Mouse (Mus musculus): ENCODE measurements around the gene Cdh13. TPM values are rescaled to one million over a fixed set of nuclear protein-coding genes. Genes with fewer than 3 reads are reported as not detected.

Cdh13 gene
- polyA plus RNA-seq, 1 experiment from 2014 or later: 3.0 TPM

DNA sequence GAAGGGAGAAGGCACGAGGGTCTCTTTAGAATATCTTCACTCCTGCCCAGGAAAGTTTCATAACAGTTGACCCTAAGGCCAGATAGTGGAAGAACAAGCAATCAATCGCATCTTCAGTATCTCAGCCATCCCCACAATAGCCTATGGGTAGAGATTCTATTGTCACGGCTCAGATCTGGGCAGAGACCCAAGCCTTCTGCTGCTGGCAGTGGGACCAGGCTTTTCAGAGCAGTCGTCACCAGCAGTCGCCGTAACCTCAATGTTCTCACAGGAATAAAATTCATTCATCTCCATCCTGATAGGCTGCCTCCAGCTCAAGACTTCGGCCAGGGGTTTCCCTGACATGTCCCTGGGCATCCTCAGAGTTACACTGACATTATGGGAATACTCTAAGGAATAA, 751.6 kb downstream of the Cdh13 start:
- no peak for DNase-seq (ENCODE audit: low spot score)

DNA sequence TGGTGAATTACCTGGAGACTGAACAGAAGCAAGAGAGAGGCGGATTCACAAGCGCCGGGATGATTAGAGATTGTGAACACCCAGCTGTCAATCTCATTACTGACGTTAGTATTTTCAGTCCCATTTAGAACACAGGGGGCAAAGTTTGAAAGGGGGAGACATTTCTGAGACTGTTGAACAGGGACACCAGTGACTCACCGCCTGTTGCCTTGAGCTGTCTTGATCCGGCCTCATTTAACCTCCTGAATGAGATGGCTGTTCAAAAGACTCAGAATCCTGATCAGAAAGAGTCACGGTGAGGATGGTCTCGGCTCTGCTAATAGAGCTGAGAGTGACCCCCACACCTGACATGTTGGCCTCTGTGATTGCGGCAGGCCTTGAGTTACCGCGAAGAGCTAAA, 754.0 kb downstream of the Cdh13 start:
- no peak for DNase-seq (ENCODE audit: low spot score)

DNA sequence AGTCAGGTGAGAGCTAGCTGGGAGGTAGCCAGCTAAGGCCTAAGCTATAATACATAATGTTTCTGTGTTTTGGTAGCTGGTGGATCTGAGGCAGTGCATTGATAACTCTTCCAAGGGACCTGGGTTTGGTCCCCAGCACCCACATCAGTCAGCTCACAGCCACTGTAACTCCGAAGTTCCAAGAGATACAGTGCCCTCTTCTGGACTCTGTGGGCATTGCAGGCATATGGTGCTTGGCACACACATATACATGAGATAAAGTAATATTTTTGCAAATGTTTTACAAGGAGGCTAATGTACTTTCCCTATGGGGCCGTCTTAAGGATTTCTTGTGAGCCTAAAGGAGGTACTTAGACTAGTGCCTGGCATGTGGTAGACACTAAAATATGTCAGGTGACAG, 755.8 kb downstream of the Cdh13 start:
- DNase-seq (ENCODE audit: low spot score): no peak

DNA sequence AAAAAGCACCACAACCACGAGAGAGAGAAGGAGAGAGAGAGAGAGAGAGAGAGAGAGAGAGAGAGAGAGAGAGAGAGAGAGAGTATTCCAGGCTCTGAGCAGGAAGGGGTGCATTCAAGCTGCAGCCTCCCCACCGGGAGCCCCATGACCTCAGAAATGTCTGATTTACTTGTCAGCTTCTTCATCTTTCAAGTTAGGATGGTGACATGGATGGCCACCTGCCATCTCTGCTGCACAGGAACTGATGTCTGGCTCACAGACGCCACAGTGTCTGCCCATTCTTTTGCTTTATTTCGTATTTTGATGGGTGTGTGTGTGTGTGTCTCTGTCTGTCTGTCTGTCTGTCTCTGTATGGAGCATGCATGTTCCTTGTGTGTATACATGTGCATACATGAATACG, 774.3 kb downstream of the Cdh13 start:
- no peak for DNase-seq (ENCODE audit: low spot score)

DNA sequence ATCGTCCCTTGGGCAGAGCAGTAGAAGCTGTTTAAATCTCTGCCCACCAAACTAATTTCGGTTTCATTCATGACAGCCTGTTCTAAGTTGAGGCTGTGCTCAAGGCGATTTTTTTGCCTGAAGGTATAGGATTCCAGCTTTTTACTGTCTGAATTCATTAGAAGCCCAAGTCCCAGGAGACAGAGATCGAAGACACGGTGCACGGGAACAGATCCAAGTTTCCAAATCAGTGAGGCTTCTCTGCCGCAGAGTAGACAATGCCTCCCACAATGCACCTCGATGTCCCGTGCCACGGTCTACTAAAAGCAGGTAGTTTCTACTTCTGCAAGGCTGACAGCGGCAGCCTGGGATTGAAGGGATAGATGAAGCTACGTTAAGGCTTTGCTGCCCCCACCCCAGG, 778.1 kb downstream of the Cdh13 start:
- DNase-seq (ENCODE audit: low spot score): no peak

- peak; percentile 43 for DNase-seq (ENCODE audit: low spot score)
Observed at GRCm38 (mm10) chr8:119064523-119064922, 781.0 kb downstream of the Cdh13 start.

DNA sequence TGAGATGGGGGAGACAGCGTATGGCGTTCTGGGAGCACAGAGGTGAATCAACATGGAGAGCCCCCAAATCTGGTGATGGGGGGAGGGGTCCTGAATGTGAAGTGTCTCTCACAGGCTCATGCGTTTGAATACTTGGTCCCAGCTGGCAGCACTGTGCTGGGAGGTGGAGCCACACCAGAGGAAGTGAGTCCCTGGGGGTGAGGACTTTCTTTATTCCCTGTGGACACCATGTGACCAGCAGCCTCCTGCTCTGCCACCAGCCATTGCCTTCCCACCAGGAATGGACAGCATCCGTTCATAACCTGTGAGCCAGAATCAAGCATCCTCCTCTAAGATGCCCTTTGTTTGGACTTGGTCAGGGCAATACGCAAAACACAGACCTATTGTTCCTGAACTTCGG, 788.8 kb downstream of the Cdh13 start:
- DNase-seq (ENCODE audit: low spot score): no peak

DNA sequence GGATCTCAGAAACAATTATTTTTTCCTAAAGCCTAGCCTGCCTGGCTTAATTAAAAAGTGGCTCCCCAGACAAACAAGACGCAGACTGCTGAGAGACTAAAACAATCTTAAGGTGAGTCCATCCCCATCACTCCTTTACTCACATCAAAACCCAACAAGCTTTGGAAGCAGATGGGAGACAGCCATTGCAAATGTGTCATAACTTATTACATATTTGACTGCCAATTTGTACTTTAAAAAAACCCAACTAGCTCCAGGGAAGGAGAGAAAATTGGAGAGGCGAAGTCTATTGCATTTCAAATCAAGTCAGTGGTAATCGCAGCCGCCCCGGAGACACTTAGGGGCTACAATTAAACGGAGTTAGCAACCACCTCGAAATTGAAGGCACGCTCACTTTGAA, 801.5 kb downstream of the Cdh13 start:
- DNase-seq (ENCODE audit: low spot score): no peak

- DNase-seq (ENCODE audit: low spot score): no peak
Observed at GRCm38 (mm10) chr8:119098261-119098660, 814.7 kb downstream of the Cdh13 start.

GRCm38 (mm10) chr8:119102871-119103270, 819.3 kb downstream of the Cdh13 start:
- no peak for DNase-seq (ENCODE audit: low spot score)

GRCm38 (mm10) chr8:119109655-119110054, 826.1 kb downstream of the Cdh13 start:
- DNase-seq (ENCODE audit: low spot score): no peak

GRCm38 (mm10) chr8:119112861-119113260, 829.3 kb downstream of the Cdh13 start:
- no peak for DNase-seq (ENCODE audit: low spot score)

GRCm38 (mm10) chr8:119121236-119121635, 837.7 kb downstream of the Cdh13 start:
- no peak for DNase-seq (ENCODE audit: low spot score)

DNA sequence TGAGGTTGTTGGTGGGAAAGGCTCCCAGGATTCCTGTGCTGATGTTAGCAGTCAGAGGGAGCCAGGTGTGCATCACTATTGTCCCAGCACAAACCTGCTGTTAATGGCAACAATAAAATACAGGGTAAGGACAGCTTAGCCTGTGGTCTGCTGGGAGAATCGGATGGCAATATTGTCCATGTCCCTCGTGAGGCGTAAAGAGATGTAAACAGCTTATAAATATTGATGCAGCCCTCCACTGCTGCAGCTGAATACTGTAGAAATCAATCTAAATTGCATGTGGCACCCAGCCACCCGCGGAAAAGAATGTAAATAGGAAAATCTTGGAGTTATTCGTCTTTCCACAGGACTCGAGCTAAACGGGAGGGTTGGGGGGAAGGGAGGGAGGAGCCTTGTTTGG, 844.3 kb downstream of the Cdh13 start:
- DNase-seq (ENCODE audit: low spot score): no peak

GRCm38 (mm10) chr8:119128266-119128665, 844.7 kb downstream of the Cdh13 start:
- no peak for DNase-seq (ENCODE audit: low spot score)

DNA sequence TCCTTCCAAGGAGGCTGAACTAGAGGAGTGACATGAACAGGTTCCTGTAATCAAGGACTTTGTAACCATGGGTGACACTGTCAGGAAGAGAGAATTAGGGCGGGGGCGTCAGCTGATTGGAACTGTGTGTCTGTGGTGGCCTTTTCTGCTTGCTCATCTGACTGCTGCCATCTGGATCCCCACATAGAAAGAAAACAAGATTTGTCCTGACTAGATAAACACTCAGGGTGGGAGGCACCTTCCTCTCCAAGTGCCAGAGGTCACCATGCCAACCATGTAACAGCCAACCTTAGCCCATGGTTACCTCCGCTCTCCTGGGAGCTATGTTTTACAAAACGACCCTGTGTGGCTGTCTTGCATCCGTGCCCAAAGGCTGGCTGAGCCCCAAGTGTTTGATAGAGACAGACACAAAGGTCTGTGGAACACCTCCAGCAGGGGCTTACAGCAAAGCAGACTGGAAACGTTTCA, 873.0 kb downstream of the Cdh13 start:
- no peak for DNase-seq (ENCODE audit: low spot score)

DNA sequence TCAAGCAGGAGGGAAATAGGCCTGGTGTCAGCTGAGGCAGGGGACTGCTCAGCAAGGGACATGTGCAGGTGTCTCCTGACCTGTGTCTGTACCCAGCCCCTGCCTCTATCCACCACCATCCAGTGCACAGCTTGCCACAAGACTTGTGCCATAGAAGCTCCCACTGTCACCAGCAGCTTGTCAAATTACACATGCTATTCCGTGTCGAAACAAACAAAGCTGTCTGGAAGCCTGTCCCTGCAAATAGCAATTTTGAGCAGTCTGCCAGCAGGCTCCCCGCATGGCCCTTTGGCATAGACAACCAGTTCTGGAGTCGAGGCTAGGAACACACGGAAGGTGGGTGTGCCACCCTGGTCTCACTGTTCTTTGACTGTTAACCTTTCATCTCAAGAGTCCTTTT, 875.1 kb downstream of the Cdh13 start:
- no peak for DNase-seq (ENCODE audit: low spot score)

DNA sequence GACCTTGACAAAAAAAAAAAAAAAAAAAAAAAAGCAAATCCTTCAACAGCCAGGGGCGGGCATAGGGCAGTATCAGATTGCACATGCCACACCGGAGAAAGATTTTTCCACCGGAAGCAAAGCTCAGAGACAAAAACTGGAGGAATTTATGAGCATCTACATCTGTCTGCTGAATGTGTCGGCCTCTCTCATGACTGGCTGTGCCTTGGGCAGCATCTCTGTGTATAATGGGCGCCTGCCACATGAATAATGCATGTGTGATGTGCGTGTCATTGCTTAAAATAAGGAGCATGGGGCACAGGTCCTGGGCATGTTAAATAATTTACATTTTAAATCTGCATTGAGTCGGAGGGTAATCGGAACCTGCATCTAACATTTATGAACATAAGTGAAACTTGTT, 876.3 kb downstream of the Cdh13 start:
- DNase-seq (ENCODE audit: low spot score): no peak

DNA sequence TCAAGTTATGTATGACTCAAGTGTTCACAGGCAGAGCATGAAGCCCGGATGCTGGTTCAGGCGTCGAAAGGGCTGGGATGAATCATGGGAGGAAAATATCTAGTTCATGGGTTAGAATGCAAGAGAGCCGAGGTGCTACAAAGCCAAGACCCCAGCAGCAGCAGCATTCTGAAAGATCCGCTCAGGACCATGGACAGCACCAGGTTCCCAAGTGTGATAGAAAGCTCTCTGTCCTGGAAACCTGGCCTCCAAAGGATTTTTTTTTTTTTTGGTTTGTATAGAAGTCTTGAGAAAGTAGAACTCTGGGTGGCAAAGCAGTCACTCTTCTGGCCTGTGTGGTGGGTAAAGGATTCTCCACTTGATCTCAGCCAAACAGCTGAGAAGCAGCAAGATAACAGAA, 880.5 kb downstream of the Cdh13 start:
- DNase-seq (ENCODE audit: low spot score): no peak

GRCm38 (mm10) chr8:119177226-119177935, 893.8 kb downstream of the Cdh13 start:
- no peak for DNase-seq (ENCODE audit: low spot score)

DNA sequence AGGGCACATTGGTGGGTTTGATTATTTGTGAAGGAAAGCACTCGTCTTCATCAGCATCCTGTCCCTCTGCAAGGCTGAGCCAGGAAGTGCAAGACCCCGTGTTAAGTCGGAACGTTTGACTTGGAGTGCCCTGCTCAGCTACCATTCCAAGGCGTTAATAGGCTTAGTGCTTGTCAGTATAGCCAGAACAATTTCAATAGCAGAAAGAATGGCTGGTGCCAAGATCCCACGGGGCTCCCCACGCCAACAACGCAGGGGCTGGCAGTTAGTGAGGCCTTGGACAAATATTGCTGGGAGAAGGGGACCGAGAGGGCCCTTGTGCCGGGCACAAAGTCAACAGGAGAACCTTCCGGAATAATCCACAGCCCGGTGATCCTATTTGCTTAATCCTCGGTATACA, 897.1 kb downstream of the Cdh13 start:
- no peak for DNase-seq (ENCODE audit: low spot score)

DNA sequence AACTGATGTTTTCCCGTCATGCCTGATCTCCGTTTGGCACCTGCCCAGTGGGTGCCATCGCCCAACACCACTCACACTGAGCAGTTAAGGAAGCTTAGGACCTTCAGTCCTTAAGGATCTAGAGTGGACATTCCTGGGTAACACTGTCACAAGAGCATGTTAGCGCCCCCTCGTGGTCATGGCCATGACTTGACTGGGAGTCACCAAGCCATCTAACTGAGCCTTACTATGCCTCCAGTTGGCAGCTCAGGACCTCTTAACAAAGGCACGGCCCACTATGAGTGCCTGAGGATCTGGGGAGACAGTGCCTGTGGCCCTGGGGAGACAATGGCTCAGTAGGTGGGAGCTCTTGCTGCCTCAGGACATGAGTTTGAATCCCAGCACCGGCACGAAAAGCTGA, 912.2 kb downstream of the Cdh13 start:
- DNase-seq (ENCODE audit: low spot score): peak; percentile 6

DNA sequence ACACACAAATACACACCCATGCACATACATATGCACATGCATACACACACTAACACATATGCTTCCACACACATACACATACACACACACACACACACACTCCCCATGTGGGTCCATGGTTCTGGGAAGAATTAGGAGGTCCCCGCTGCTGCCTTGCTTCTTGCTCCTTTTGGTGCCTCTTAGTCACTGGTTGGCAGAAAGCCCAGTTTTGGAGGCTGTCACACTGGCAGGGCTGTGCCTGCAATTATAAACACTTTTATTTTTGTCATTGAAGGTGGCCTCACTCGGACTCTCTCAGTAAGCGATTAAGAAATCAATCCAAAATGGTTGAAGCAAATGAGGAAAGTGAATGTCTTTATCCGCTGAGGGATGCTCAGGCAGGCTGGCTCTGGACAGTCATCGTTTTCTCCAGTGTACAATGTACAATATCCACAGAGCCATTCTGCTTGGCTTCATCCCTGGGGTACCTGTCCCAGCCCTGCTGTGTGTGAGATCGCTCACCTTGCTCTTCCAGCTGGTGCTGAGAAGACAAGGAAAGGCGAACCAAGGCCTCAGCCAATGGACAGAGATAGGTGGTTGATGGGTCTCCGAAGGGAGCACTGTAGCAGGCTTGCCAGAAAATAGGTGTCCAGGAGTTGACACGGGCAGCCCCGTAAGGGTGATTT, 913.1 kb downstream of the Cdh13 start:
- DNase-seq (ENCODE audit: low spot score): no peak

Data from thymus, postnatal 0 days (tissue).